Mouse (Mus musculus): ENCODE data around the gene Plch1. TPM values are rescaled to one million over a fixed set of nuclear protein-coding genes. Genes with fewer than 3 reads are reported as not detected.

The Plch1 gene
- 7.4 and 7.6 TPM in 2 replicates for polyA plus RNA-seq (2015; fragmentation: Nextera tagmentation; extraction: Ambion mirVana)

DNA sequence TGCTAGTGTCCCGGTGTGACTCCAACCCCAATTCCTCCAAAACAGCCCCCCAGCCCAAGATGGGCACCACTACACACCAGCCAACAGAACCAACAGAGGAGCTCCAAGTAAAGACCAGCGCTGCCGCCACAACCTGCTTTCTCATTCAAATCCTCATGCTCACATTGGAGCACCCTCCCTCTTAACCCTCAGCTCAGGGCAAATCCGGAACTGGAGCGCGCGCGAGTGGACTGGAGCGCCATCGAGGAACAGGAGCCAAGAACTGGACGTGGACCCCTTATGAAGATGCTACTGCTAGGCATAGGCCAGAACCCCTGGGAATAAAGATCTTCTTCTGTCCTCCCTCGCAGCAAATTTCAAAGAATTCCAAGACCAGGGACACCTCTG is at the start of gene Plch1:
Gene Plch1, minus strand, starts transcription at position 164 of the 387 bp plus-strand sequence.
- Histone ChIP-seq H3K27ac (ENCODE audit: low read length) (peak within 1 kb of the TSS; percentile 87), H3K4me3 (replicated peaks; ENCODE audit: low read length) (peak within 1 kb of the TSS; percentile 75), H3K27me3 (ENCODE audit: control insufficient read depth, insufficient read depth, low read length) (no peaks in the 10 kb centered on the region; the same call in 1 of the 2 replicates), H3K4me1 (ENCODE audit: control insufficient read depth, insufficient read depth, low read length) (no peaks in the 10 kb centered on the region), H3K9me3 (replicated peaks; ENCODE audit: control insufficient read depth, low read length) (no peaks in the 10 kb centered on the region), H3K4me2 (ENCODE audit: low read depth, low read length) (peak within 1 kb of the TSS; percentile 94), H3K36me3 (ENCODE audit: control insufficient read depth, insufficient read depth, low read length) (no peaks in the 10 kb centered on the region), H3K9ac (ENCODE audit: low read length) (peak within 1 kb of the TSS; percentile 76)
- peak; percentile 64; the same call in 1 of the 2 replicates for ATAC-seq (ENCODE audit: insufficient read depth, low FRiP score)
- WGBS, result 0% methylated on average over 12 of the region's 12 CpGs

DNA sequence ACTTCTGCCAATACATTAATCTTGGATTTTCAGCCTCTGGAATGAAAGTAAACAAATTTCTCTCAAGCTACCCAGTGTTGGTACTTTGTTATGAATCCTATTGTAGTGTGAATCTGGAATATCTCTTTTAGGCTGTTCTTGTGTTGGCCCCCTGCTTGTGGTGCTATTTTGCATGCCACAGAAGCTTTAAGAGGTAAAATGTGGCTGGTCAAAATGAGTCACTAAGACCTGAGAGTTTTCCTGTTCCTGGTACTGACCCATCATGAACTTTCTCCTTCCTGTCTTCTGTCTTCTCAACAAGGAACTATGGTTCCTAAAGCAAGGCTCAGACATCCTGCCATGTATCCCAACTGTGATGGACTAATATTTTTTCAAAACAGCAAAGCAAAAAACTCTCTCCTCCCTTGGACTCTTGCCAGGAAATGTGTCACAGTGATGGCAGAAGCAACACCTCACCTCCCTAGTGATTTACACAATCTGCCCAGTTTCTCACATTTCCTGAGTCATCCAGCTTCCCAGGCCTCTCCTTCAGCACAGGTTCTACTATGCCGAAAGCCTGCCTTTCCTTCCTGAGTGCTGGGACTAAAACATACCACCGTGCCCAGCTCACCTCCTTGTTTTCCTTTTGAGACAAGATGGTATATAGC is 42.1 kb upstream of the Plch1 start:
- no peak overlapping the region for H3K4me2 ChIP-seq (ENCODE audit: low read depth, low read length)
- no peak overlapping the region; the same call in 1 of the 2 replicates for H3K27ac ChIP-seq (ENCODE audit: low read length)
- H3K4me3 ChIP-seq (replicated peaks; ENCODE audit: low read length), result no peak overlapping the region
- H3K4me1 ChIP-seq (ENCODE audit: control insufficient read depth, insufficient read depth, low read length), result no peaks in the 10 kb centered on the region
- H3K9ac ChIP-seq (ENCODE audit: low read length), result no peak overlapping the region
- no peaks in the 10 kb centered on the region for H3K27me3 ChIP-seq (ENCODE audit: control insufficient read depth, insufficient read depth, low read length)
- WGBS, result 77% methylated on average over 2 of the region's 2 CpGs
- no peaks in the 10 kb centered on the region for H3K9me3 ChIP-seq (replicated peaks; ENCODE audit: control insufficient read depth, low read length)
- H3K36me3 ChIP-seq (ENCODE audit: control insufficient read depth, insufficient read depth, low read length), result 0 out of 2 replicates have a peak, but pooled peaks cover 5% of the 10 kb centered on the region
- ATAC-seq (ENCODE audit: insufficient read depth, low FRiP score), result no peak

DNA sequence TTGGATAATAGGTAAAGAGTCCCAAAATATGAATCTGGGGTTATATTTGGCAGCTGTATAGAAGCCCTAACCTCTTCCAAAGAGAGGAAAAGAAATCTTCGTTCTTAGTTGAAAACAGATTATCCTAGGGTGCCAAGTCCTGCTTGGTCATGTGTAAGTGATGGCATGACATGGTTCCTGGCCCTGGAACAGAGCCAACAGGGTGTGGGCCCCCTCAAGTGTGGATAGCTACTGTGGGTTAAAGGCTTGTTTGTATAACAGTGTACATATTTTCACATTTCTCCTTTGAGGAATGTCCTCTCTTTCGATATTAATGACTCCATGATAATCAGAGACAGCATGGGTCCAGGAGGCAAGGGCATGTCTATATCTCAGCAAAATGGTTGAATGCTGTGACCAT is 39.7 kb upstream of the Plch1 start:
- H3K4me1 ChIP-seq (ENCODE audit: control insufficient read depth, insufficient read depth, low read length), result no peaks in the 10 kb centered on the region
- 71% methylated on average over 2 of the region's 2 CpGs for WGBS
- H3K9me3 ChIP-seq (replicated peaks; ENCODE audit: control insufficient read depth, low read length), result no peaks in the 10 kb centered on the region
- no peak for ATAC-seq (ENCODE audit: insufficient read depth, low FRiP score)
- H3K27ac ChIP-seq (ENCODE audit: low read length), result no peak overlapping the region
- no peaks in the 10 kb centered on the region for H3K36me3 ChIP-seq (ENCODE audit: control insufficient read depth, insufficient read depth, low read length)
- H3K4me3 ChIP-seq (replicated peaks; ENCODE audit: low read length), result no peak overlapping the region
- H3K27me3 ChIP-seq (ENCODE audit: control insufficient read depth, insufficient read depth, low read length), result no peaks in the 10 kb centered on the region
- H3K9ac ChIP-seq (ENCODE audit: low read length), result no peak overlapping the region
- no peak overlapping the region for H3K4me2 ChIP-seq (ENCODE audit: low read depth, low read length)

DNA sequence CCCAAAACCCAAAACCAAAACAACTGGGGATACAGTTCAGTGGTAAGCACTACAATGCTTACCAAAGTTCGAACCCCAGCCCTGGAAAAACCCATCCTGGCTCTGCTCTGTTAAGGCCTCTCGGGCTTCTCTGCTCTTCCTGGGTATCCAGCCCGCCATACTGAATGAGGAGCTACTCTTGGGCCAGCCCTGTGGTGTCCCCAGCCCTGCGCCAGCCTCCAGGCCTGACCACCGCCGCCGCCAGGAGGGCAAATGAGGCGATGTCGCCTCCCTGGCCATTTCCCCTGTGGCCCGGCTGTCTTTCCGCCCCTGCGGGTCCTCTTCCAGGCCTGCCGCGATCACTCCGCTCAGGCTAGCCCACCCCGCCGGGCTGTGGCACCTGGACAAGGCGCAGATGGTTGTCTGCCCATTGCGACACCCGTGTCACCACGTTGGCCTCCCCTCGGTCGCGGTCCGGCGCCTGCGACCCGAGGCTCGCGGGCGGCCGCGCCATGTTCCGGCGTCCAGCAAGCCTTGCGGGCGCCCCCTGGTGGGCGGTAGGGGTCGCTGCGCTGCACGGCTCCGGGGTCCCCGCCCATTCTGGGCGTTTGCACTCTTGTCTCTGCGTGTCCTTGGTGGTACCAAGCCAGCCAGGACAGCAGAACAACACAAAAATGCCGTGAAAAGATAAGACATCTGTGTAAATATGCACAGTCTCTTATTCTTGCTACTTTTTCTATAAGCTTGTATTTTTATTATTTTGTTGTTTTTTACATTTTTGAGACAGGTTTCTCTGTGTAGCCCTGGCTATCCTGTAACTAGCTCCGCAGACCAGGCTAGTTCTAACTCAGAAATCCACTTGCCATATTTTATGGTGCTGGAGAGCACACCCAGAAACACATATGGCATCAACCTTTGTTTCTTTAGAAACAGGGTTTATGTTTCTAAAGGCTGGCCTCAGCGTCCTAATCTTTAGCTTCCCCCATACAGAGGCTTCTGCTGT is 29.9 kb upstream of the Plch1 start, which contains the start of gene E130311K13Rik:
Gene E130311K13Rik, minus strand, starts transcription at position 595 of the 982 bp plus-strand sequence.
- Histone ChIP-seq H3K4me3 (replicated peaks; ENCODE audit: low read length) (peak within 1 kb of the TSS; percentile 56), H3K4me1 (ENCODE audit: control insufficient read depth, insufficient read depth, low read length) (no peaks in the 10 kb centered on the region), H3K4me2 (ENCODE audit: low read depth, low read length) (peak within 1 kb of the TSS; percentile 52), H3K27me3 (ENCODE audit: control insufficient read depth, insufficient read depth, low read length) (no peaks in the 10 kb centered on the region), H3K9ac (ENCODE audit: low read length) (peak within 1 kb of the TSS; percentile 83), H3K9me3 (replicated peaks; ENCODE audit: control insufficient read depth, low read length) (no peaks in the 10 kb centered on the region), H3K36me3 (ENCODE audit: control insufficient read depth, insufficient read depth, low read length) (no peaks in the 10 kb centered on the region), H3K27ac (ENCODE audit: low read length) (peak within 1 kb of the TSS; percentile 14; the same call in 1 of the 2 replicates)
- peak; percentile 94 for ATAC-seq (ENCODE audit: insufficient read depth, low FRiP score)
- WGBS, result 6% methylated on average over 48 of the region's 48 CpGs

DNA sequence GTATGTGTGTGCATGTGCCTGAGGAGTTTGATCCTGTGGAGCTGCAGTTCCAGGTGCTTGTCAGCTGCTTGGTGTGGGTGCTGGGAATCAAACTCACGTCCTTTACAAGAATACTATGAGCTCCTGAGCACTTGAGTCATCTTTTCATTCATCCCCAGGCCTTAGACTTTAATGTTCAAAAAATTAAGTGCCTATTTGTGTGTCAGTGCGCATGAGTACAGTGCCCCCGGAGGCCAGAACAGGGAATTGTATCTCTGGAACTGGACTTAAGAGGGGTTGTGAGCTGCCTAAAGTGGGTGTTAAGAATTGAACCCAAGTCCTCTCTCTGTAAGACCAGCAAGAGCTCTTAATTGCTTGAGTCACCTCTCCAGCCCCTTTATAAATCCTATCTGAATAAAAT is 20.4 kb upstream of the Plch1 start:
- H3K4me2 ChIP-seq (ENCODE audit: low read depth, low read length), result no peak overlapping the region
- H3K36me3 ChIP-seq (ENCODE audit: control insufficient read depth, insufficient read depth, low read length), result peaks cover 9% of the 10 kb centered on the region; the same call in 1 of the 2 replicates
- ATAC-seq (ENCODE audit: insufficient read depth, low FRiP score), result no peak
- H3K9me3 ChIP-seq (replicated peaks; ENCODE audit: control insufficient read depth, low read length), result no peaks in the 10 kb centered on the region
- no peaks in the 10 kb centered on the region for H3K4me1 ChIP-seq (ENCODE audit: control insufficient read depth, insufficient read depth, low read length)
- no peak overlapping the region for H3K9ac ChIP-seq (ENCODE audit: low read length)
- no peak overlapping the region for H3K4me3 ChIP-seq (replicated peaks; ENCODE audit: low read length)
- no peak overlapping the region for H3K27ac ChIP-seq (ENCODE audit: low read length)
- WGBS, result 61% methylated on average over 3 of the region's 3 CpGs
- no peaks in the 10 kb centered on the region for H3K27me3 ChIP-seq (ENCODE audit: control insufficient read depth, insufficient read depth, low read length)

DNA sequence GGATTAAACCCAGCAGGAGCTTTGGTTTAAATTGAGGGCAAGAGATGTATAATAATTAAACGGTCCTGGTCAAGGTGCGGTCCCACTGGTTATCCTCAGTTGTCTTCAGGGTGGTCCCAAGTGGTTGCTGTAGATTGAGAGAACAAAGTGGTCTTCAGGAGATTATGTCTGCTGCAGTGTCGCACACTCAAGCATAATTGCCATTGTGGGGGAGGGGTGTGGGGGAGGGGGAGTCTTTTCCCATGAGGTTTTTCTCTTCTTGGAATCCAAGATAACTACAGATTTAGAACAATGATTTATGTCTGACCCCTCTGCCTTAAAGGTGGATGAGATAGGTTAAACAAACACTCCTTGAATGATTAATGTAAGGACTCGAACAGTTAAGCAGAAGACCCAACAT is 11.0 kb upstream of the Plch1 start:
- Histone ChIP-seq H3K4me1 (ENCODE audit: control insufficient read depth, insufficient read depth, low read length) (peaks cover under 1% of the 10 kb centered on the region), H3K9me3 (replicated peaks; ENCODE audit: control insufficient read depth, low read length) (no peaks in the 10 kb centered on the region), H3K27ac (ENCODE audit: low read length) (no peak overlapping the region), H3K27me3 (ENCODE audit: control insufficient read depth, insufficient read depth, low read length) (no peaks in the 10 kb centered on the region), H3K9ac (ENCODE audit: low read length) (no peak overlapping the region), H3K4me2 (ENCODE audit: low read depth, low read length) (no peak overlapping the region), H3K36me3 (ENCODE audit: control insufficient read depth, insufficient read depth, low read length) (peaks cover 3% of the 10 kb centered on the region; the same call in 1 of the 2 replicates), H3K4me3 (replicated peaks; ENCODE audit: low read length) (no peak overlapping the region)
- ATAC-seq (ENCODE audit: insufficient read depth, low FRiP score), result no peak
- WGBS, result 50% methylated on average over 4 of the region's 4 CpGs

DNA sequence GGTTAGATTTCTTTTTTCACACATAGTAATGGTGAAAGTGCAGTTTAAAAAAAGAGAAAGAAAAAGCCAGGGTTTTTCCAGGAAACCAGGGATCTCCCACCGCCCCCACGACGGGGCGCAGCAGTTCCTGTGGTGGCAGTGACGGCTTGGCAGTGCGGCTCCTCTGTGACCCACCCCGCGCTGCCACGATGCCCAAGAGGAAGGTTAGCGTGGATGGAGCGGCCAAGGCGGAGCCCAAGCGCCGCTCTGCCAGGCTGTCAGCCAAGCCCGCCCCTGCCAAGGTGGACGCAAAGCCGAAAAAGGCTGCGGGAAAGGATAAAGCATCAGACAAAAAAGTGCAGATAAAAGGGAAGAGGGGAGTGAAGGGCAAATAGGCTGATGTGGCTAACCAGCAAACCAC is 6.0 kb upstream of the Plch1 start:
- Histone ChIP-seq H3K27me3 (ENCODE audit: control insufficient read depth, insufficient read depth, low read length) (no peaks in the 10 kb centered on the region), H3K27ac (ENCODE audit: low read length) (no peak overlapping the region), H3K4me1 (ENCODE audit: control insufficient read depth, insufficient read depth, low read length) (peaks cover 3% of the 10 kb centered on the region), H3K4me2 (ENCODE audit: low read depth, low read length) (peak overlapping the region; percentile 60), H3K9ac (ENCODE audit: low read length) (peak overlapping the region; percentile 60), H3K36me3 (ENCODE audit: control insufficient read depth, insufficient read depth, low read length) (no peaks in the 10 kb centered on the region), H3K9me3 (replicated peaks; ENCODE audit: control insufficient read depth, low read length) (no peaks in the 10 kb centered on the region), H3K4me3 (replicated peaks; ENCODE audit: low read length) (peak overlapping the region; percentile 36)
- ATAC-seq (ENCODE audit: insufficient read depth, low FRiP score), result no peak
- WGBS, result 4% methylated on average over 18 of the region's 18 CpGs

DNA sequence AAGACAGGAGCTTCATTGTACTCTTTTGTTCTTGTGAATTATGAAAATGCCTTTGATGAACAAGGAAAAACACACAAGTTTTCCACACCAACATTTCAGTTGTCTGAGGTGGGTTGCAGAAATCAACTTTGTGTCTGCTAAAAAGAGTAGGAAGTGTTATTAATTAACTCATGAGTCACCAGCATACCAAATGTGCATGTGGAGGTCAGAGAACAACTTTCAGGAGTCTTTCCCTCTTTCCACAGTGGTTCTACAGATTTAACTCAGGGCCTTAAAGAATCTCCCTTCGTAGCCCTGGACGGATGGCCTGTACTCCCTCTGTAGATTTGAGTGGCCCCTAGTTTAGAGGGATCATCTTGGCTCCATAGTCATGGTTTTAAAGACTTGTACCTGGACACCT is 4.9 kb upstream of the Plch1 start:
- Histone ChIP-seq H3K27me3 (ENCODE audit: control insufficient read depth, insufficient read depth, low read length) (no peaks in the 10 kb centered on the region), H3K9me3 (replicated peaks; ENCODE audit: control insufficient read depth, low read length) (no peaks in the 10 kb centered on the region), H3K27ac (ENCODE audit: low read length) (peak overlapping the region; percentile 33; the same call in 1 of the 2 replicates), H3K4me1 (ENCODE audit: control insufficient read depth, insufficient read depth, low read length) (peaks cover 3% of the 10 kb centered on the region), H3K4me2 (ENCODE audit: low read depth, low read length) (no peak overlapping the region), H3K4me3 (replicated peaks; ENCODE audit: low read length) (no peak overlapping the region), H3K36me3 (ENCODE audit: control insufficient read depth, insufficient read depth, low read length) (no peaks in the 10 kb centered on the region), H3K9ac (ENCODE audit: low read length) (no peak overlapping the region)
- WGBS, result 73% methylated on average over 2 of the region's 2 CpGs
- ATAC-seq (ENCODE audit: insufficient read depth, low FRiP score), result no peak
